Mouse (Mus musculus): ENCODE data around the gene Tusc2.
"Not testable (repeated sequence)": the region's sequence is repeated elsewhere in the genome, so short reads cannot be mapped to it uniquely, and the experiment has no call there.

The Tusc2 gene

DNA sequence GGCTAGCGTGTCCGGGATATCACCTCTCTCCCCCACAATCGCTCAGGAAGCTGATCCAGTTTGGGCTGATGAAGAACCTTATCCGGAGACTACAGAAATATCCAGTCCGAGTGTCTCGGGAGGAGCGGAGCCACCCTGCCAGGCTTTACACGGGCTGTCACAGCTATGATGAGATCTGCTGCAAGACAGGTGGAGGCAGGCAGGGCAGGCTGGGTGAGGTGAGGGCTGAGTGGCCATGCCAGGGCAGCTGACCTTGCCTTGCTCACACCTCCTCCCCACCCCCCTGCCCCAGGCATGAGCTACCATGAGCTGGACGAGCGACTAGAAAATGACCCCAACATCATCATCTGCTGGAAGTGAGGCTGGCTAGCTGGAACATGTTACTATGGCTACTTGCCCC is 17.9 kb upstream of the Tusc2 start:
- no peak for DNase-seq (ENCODE audit: low spot score in 2 of 2)

DNA sequence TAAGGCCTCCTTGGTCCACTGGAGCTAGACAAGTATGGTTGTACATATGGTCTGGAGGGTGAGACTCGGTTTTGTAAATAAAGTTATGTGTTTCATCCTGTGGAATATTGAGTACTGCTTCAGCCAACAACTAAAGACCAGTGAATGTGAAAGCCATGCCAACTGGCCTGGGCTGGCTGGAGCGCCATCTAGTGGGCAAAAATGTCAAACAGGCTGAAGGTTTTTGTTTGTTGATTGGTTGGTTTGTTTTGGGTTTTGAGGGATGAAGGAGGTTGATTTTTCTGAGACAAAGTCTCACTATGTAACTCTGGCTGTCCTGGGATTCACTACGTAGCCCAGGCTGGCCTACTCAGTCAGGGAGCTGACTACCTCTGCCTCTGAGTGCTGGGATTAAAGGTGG is 17.5 kb upstream of the Tusc2 start:
- peak in 1 of 2 experiments; percentile 70 for DNase-seq (ENCODE audit: low spot score in 2 of 2)

DNA sequence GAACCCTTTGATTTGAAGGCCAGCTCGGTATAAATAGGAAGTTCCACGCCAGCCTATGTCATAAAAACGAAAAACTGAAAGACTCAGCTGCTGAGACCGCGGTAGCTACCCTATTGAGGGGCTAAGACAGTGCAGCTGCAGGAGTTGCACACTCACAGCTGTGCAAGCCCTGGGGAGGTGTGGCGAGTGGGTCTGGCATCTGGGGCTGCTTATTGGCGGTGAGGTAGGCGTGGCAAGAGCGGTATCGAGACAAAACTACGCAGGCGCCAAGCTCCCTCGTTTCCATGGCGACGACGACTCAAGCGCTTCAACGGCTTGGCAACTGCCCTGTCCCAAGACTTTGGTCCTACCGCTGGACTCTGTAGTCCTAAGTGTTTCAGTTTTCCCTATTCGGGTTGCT is 16.0 kb upstream of the Tusc2 start, which contains the start of gene Zmynd10:
Gene Zmynd10, plus strand, starts transcription at position 273 of the 400 bp plus-strand sequence.
- DNase-seq (ENCODE audit: low spot score in 2 of 2) = peak; percentile 81 to 85

DNA sequence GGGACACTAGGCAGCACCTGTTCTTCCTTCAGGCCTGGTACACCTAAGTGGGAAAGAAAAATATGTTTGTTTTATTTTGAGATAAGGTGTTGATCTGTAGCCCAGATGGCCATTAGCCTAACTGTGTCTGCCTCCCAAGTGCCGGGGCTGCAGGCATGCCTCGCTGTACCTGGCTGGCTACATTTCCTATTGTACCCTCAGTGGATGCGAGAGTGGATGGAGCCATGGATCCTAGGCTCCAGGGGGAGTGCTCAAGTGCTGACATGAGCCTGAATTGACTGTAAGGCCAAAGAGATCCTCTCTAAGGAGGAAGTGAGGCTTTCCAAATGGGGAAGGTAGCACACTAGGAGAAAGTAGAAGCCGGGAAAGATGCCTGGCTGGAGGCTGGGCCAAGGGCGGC is 15.1 kb upstream of the Tusc2 start:
- no peak for DNase-seq (ENCODE audit: low spot score in 2 of 2)

DNA sequence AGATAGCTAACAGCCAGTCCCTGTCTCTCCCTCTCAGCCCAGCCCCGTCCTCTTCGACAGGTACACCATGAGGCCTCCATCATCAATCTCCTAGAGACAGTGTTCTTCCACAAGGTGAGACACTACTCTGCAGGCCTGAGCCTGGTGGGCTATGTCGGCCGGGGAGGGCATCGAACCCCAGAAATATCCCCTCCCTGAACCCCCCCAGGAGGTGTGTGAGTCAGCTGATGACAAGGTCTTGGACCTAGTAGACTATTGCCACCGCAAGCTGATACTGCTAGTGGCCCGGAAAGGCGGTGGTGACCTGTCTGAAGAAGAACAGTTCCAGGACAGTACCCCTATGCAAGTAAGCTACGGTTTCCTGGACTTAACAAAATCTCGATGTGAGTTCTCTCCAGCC is 14.2 kb upstream of the Tusc2 start:
- DNase-seq (ENCODE audit: low spot score in 2 of 2) = no peak

DNA sequence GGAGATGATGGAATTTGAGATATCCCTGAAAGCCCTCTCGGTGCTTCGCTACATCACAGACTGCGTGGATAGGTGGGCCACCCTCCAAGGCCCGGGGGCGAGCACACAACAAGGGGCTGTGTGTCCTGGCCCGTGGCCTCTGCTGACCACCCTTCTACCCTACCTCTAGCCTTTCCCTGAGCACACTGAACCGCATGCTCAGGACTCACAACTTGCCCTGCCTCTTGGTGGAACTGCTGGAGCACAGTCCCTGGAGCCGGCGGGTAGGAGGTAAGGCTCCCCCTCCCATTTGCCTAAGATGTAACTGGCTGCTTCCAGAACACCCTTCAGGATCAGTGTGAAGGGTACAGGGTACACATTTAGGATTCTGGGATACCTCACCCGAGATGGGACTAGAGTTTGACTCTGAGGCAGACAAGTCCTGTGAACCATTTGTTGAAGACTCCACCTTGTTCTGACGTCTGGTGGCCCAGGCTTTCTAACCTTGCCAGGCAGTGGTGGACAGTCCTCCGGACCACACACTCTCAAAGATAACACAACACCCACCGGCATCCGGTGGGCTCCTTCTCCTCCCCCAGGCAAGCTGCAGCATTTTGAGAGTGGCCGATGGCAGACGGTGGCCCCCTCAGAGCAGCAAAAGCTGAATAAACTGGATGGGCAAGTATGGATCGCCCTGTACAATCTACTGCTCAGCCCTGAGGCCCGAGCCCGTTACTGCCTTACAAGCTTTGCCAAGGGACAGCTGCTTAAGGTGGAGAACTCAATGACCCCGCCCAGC is 13.6 kb upstream of the Tusc2 start:
- DNase-seq (ENCODE audit: low spot score in 2 of 2) = no peak

DNA sequence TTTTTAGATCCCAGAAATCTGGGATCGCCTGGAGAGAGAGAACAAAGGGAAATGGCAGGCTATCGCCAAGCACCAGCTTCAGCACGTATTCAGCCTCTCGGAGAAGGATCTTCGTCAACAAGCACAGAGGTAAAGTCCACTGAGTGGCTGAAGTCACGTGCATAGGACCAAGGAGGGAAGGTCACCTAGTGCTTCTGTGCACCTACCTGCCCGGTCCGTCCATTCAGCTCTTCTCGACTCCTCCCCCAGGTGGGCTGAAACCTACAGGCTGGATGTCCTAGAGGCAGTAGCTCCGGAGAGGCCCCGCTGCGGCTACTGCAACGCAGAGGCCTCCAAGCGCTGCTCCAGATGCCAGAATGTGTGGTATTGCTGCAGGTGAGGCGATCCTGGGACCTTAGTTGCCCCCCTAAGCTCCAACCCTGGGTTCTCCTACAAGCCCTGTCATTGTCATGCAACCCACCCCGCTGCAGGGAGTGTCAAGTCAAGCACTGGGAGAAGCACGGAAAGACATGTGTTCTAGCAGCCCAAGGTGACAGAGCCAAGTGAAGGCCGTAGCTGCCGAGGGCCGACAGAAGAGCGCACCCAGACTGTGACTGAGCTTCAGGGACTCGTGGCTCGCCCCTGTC is 12.5 kb upstream of the Tusc2 start:
- no peak for DNase-seq (ENCODE audit: low spot score in 2 of 2)

DNA sequence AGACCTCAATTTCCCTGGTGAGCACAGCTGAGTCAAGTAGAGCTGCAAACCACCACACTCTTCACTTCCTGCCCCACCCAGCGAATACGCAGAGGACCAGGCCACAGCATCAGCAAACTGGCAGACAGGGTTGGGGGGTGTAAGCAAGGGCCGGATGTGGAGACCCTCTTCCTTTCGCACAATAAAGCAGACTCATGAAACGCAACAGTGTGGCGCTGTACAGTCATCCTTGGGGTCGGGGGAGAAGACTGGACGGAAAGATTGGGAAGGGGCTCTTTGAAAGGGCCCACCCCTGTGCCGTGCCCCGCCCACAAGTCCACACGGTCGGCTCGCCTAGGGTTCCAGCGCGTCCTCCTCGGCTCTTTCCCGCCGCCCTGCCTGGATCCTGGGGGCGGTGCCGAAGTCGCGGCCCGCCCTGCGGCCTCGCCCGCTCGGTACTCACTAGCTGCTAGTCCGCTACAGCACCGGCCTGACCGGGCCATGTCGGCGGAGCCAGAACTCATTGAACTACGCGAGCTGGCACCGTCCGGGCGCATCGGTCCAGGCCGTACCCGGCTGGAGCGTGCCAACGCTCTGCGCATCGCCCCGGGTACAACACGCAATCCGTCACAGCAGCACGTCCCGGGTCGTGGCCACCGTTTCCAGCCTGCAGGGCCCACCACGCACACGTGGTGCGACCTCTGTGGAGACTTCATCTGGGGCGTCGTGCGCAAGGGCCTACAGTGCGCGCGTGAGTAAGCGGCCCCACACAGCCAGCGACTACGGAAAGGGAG is 11.8 kb upstream of the Tusc2 start, which contains the start of gene Rassf1:
Gene Rassf1, plus strand, starts transcription at position 439 of the 773 bp plus-strand sequence.
- DNase-seq (ENCODE audit: low spot score in 2 of 2) = no peak

DNA sequence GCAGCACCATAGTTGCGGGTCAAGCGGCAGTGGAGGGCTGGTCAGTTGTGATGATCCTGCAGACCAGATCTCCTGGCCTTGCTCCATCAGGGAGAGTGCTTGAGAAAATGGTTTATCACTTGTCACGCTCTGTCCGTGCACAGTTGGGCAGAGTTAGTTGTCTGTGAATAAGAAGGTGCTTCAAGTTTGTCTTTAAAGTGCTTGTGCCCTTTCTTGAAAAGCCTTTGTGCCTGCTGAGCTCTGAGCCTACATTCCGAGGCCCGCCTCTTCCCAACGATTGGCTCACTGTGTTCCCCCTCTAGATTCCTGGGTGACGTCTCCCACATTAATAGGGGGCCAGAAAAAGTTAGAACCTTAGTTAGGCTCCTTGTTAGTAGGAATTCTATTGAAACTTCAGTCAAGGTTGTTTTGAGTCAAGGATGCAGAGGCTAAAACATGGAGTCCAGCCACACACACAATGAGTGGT is 11.1 kb upstream of the Tusc2 start:
- DNase-seq (ENCODE audit: low spot score in 2 of 2) = no peak

DNA sequence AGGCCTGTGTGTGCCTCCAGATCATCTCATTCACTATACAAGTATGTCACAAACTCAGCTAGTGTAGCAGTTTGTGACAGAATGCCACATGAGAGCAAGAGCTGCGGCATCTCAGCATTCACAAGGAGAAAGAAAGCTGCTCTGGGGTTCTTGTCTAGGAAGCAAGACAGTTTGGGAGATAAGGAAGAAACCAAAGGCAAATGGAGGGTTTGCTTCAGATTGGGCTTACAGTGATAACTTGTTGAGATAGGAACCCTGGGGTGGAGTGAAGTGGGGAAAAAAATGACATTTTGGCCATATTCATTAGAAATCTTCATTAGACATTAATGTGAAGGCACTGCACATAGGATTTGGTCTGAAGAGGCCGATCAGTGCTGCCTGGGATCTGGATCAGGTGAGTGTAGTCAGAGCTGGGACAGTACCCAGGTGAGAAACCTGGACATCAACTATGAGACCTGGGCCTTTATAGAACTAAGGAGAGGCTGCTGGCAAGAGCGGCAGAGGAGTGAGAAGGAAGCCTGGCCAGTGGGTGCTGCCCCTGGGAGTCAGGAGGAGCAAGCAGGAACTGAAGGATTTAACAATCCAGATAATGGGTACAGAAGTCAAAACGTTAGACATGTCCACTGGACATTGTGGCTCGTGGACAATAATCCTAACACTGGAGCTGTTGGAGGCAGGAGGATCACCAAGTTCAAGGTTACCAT is 10.2 kb upstream of the Tusc2 start:
- DNase-seq (ENCODE audit: low spot score in 2 of 2) = no peak

DNA sequence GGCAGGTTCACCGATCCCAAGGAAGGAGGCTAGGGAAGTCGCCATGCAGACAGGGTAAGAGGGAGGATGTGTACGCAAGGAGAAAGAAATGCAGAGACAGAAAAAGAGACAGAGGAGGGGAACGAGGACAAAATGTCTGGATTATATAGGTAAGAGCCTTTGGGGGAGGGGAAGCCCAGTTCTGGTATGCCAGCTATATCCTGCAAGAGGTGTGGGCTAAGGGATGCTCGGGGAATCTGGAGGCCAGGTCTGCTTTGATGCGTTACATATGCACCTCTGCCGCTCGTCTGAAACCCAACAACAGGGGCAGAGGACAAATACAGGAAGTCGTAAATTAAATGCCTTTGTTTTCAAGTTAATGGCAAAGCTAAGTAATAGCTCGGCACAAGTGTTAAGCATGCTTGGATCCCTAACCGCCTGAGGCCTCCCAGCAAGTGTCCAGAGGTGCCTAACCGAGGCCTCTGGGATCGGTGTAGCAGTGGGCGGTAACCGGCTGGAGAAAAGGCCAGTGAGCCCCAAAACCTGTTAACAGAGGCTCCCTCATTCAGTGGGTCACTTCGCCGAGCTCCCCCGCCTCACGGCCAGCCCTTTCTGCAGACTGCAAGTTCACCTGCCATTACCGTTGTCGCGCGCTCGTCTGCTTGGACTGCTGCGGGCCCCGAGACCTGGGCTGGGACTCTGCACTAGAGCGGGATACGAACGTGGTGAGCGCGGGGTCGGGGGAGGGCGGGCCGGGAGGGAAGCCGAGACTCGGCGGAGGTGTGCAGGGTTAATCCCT is 9.3 kb upstream of the Tusc2 start:
- DNase-seq (ENCODE audit: low spot score in 2 of 2) = peak in 1 of 2 experiments; percentile 32

DNA sequence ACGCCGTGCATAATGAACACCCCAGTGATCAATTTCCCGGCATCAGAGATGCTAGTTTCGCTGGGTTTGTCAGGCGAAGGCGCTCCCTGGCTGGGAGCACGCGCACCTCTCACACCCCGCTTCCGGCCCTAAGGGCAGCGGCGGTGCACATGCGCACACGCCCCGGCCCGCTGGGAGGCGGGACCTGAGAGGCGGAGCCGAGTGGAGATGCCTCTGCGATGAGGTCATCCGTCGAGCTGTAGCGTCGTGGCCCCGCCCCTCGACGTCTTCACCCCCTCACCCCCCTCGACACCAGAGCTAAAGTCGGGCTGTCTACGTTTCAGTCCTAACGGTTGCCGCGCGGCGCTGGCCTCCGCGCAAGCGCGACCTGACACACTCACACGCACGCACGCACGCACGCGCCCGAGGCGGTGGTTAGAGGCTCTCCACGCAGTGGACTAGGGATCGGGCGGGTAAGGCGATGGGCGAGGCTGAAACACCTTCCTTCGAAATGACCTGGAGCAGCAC is 8.7 kb upstream of the Tusc2 start:
- peak; percentile 92 to 93 for DNase-seq (ENCODE audit: low spot score in 2 of 2)

DNA sequence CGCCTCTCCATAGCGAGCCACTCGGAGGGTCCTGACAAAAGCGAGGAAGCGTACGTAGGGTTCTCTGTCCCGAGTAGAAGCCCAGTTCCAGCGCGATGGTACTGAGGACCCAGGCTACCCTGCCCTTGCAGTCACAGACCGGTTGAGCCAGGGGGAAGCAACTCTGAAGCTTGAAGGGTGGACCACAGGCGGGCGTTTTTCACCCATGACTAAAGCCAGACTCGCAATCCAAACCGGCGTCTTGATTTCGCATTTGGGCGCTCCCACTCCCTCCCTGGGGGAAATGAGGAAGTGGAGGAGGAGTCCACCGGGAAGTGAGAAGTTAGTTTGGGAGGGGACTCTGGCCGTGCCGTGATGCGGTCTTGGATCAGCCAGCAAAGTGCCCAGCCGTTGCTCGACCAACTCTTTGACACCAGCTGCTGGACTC is 8.0 kb upstream of the Tusc2 start:
- DNase-seq (ENCODE audit: low spot score in 2 of 2) = no peak

DNA sequence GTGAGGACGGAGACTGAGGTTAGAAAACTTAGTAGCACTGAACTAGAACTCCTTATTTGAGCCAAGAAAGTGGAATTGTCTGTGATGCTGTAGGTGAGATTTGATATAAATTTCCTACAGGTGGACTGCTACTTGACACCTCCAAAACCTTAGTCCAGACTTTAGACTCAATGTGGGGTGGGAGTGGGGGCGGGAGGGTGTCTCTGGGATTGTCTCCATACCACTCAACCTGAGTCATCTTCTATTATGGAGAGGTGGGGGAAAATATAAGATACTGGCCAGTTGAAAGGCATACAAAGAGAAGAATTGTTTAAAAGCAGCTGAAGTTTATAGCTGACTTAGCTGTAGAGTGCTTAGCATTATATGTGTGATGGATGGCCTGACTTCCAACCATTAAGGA is 7.4 kb upstream of the Tusc2 start:
- DNase-seq (ENCODE audit: low spot score in 2 of 2) = no peak

DNA sequence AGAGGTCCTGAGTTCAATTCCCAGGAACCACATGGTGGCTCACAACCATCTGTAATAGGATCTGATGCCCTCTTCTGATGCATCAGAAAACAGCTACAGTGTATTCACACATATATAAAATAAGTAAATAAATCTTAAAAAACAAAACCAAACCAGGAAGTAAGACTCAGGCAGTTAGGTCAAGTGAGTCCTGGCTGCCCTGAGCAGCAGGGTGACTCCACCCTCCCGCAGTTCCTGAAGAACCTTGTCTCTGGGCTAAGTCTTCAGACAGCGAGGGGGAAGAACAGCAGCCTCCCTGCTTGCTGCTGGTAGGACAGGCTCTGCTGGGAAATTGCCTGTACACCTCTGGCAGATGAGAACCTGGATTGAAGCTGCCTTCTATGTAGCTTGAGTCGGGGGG is 6.7 kb upstream of the Tusc2 start:
- DNase-seq (ENCODE audit: low spot score in 2 of 2) = no peak

DNA sequence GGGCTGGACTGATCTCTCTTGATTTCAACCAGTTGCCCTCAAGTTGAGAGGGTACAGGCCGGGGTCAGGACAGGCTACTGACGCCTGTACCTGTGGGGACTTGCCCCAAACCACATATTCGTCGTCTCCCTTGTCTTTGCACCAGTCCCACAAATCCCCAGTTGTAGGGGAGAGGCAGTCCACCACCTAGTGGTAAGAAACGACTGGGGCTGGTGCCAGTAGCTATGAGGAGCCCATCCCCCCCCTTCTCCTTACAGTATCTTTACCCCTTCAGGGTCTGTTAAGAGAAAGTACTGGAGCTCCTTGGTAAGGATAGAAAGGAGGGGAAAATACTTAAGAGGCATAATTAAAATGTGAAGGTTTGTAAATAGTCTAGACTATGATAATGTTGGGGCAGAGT is 2.5 kb downstream of the Tusc2 start:
- DNase-seq (ENCODE audit: low spot score in 2 of 2) = not testable (repeated sequence)

DNA sequence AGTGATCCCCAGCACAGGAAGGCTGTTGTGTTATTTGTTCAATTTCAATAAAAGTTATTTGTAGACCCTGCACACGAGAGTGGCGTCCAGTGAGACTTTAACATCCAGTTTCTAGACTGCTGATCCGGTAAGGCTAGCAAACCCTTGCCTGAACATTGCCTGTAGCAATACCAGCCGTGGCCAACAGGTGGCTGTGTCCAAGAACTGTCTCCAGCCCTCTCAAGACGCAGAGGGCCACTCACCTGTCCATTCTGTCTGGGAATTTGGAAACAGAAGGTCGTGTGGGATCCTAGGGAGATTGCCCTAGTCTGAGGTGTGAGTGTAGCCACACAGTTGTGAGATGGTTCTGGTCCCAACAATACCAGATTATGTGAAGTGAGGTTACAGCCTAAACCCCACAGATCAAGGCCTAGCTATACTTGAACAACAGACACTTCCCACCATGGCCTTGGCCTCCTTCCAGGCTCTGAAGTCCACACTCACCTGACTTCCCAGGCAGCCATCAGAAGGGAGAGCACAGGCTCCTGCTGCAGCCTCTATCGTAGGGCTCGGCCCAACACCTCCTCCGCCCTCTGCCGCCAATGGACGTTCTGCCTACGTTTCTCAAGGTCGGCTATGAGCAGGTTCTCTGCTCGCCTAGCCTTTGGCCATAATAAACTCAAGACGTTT is 3.1 kb downstream of the Tusc2 start:
- peak in 1 of 2 experiments; percentile 68 for DNase-seq (ENCODE audit: low spot score in 2 of 2)

DNA sequence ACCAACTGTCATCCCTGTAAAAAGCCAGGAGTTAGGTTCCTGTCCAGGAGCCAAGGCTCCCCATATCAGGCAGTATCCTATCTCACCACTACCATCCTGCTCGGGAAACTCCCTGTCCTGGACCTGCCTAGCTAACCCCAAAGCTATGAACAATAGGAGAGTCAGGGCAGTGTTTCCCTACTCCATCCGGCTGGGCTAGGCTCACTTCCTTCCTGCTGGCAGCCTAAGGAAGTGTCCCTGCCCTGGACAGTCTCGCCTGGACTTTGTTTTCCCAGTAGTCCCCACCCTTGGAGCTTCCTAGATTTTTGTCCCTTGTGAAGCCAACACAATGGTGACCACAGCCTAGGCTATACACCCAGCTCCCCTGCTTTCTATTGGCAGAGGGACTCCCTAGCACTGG is 3.8 kb downstream of the Tusc2 start:
- DNase-seq (ENCODE audit: low spot score in 2 of 2) = no peak

DNA sequence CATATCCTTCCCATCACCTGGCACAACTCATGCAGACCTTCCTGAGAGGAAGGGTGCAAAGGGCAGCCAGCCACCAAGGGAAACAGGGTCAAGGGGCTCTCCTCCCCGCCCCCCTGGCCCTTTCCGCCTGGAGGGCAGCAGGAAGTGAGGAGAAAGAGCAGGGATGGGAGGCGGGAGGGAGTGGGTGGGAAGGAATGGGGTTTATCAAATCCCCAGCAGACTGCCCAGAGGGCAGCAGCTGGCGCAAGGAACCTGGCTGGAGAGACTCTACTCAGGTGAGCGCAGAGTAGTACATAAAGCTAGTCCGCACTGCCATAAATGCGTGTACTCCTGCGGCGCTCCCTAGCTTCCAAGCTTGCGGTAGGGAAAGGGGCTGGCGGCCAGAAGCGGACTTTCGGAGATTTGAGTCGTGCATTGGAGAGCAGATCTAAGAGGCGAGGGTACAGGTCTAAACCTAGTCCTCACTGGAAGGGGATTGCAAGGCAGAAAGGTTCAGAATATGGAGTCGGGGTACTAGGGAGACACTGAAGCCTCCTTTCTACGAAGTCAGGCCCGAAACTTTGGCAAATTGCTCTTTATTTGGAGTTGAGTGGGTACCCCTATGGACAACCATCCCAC is 4.8 kb downstream of the Tusc2 start, which contains the start of gene Hyal2:
Gene Hyal2, plus strand, starts transcription at position 244 of the 618 bp plus-strand sequence.
- DNase-seq (ENCODE audit: low spot score in 2 of 2) = no peak
